Mouse (Mus musculus): ENCODE measurements around the gene Cdca4. TPM values are rescaled to one million over a fixed set of nuclear protein-coding genes. Genes with fewer than 3 reads are reported as not detected.

Gene Cdca4
- polyA plus RNA-seq, 1 experiment from 2014 or later: 189 TPM

- WGBS: 57% methylated on average over 9 of the region's 9 CpGs
- no peak overlapping the region for H3K4me3 ChIP-seq (ENCODE audit: low read depth, low read length)
Measured at GRCm38 (mm10) chr12:112861911-112862321, 32.7 kb upstream of the Cdca4 start.

GRCm38 (mm10) chr12:112860765-112861164 is 31.5 kb upstream of the Cdca4 start:
- no peak overlapping the region for H3K27ac ChIP-seq (replicated peaks; ENCODE audit: low read depth, low read length)
- H3K4me3 ChIP-seq (ENCODE audit: low read depth, low read length): no peak overlapping the region
- no peak overlapping the region; the same call in 1 of the 2 replicates for H3K9ac ChIP-seq (ENCODE audit: low read length)
- no peak for ATAC-seq (ENCODE audit: insufficient number of reproducible peaks, low FRiP score, low TSS enrichment, low read depth)
- no peak overlapping the region for H3K4me2 ChIP-seq (ENCODE audit: low read depth, severe bottlenecking)
- 74% methylated on average over 7 of the region's 7 CpGs for WGBS
- no peaks in the 10 kb centered on the region for H3K4me1 ChIP-seq (ENCODE audit: control insufficient read depth, insufficient read depth, low read length)
- no peaks in the 10 kb centered on the region for H3K27me3 ChIP-seq (ENCODE audit: control insufficient read depth, insufficient read depth, low read length)
- H3K9me3 ChIP-seq (ENCODE audit: control insufficient read depth, low read length): no peaks in the 10 kb centered on the region
- DNase-seq (ENCODE audit: low spot score): no peak
- no peaks in the 10 kb centered on the region for H3K36me3 ChIP-seq (ENCODE audit: control insufficient read depth, insufficient read depth, low read length)

More at GRCm38 (mm10) chr12:112861911-112862321, 32.7 kb upstream of the Cdca4 start:
- Histone ChIP-seq H3K9me3 (ENCODE audit: control insufficient read depth, low read length) (no peaks in the 10 kb centered on the region), H3K27ac (replicated peaks; ENCODE audit: low read depth, low read length) (no peak overlapping the region), H3K4me1 (ENCODE audit: control insufficient read depth, insufficient read depth, low read length) (no peaks in the 10 kb centered on the region), H3K27me3 (ENCODE audit: control insufficient read depth, insufficient read depth, low read length) (no peaks in the 10 kb centered on the region), H3K36me3 (ENCODE audit: control insufficient read depth, insufficient read depth, low read length) (no peaks in the 10 kb centered on the region), H3K4me2 (ENCODE audit: low read depth, severe bottlenecking) (no peak overlapping the region), H3K9ac (ENCODE audit: low read length) (no peak overlapping the region)
- ATAC-seq (ENCODE audit: insufficient number of reproducible peaks, low FRiP score, low TSS enrichment, low read depth) (no peak), DNase-seq (ENCODE audit: low spot score) (no peak)

GRCm38 (mm10) chr12:112859930-112860329 is 30.7 kb upstream of the Cdca4 start:
- Histone ChIP-seq H3K27ac (replicated peaks; ENCODE audit: low read depth, low read length) (no peak overlapping the region), H3K4me1 (ENCODE audit: control insufficient read depth, insufficient read depth, low read length) (no peaks in the 10 kb centered on the region), H3K9ac (ENCODE audit: low read length) (no peak overlapping the region), H3K4me2 (ENCODE audit: low read depth, severe bottlenecking) (no peak overlapping the region), H3K36me3 (ENCODE audit: control insufficient read depth, insufficient read depth, low read length) (no peaks in the 10 kb centered on the region), H3K27me3 (ENCODE audit: control insufficient read depth, insufficient read depth, low read length) (no peaks in the 10 kb centered on the region), H3K4me3 (ENCODE audit: low read depth, low read length) (no peak overlapping the region), H3K9me3 (ENCODE audit: control insufficient read depth, low read length) (no peaks in the 10 kb centered on the region)
- 76% methylated on average over 8 of the region's 8 CpGs for WGBS
- ATAC-seq (ENCODE audit: insufficient number of reproducible peaks, low FRiP score, low TSS enrichment, low read depth) (no peak), DNase-seq (ENCODE audit: low spot score) (no peak)

DNA sequence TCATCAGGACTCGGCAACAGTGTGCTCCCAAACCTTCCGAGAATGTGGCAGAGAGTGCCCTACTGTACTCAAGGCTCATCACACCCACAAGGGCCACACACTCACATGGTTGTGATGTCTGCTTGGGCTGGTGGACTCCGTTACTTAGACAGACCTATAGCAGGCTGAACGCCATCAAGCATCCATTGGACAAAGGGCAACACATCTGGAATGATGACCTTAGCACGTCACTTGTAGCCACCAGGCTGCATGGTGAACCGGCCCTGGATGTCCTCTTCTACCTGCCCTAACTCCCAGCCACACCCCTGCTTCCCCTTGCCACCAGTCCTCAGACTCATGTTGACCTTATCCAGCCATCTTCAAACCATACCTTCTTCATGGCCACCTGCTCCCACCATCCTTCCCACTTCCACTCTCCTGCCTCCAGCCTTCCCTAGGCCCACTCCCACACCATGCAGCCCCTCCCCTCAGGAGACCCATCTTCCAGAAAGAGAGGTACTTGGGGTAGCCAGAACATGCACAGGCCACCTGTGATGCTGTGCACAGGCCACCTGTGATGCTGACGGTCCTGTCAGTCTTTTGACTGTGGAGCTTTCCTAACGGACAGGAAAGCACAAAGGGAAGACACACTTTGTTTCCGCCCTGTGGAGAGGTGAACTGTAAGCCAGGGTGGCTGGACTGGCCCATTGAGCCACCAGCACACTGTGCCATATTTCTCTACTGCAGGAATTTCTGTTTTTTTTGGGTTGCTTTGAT is 29.5 kb upstream of the Cdca4 start:
- H3K9ac ChIP-seq (ENCODE audit: low read length): no peak overlapping the region
- DNase-seq (ENCODE audit: low spot score) (no peak), ATAC-seq (ENCODE audit: insufficient number of reproducible peaks, low FRiP score, low TSS enrichment, low read depth) (no peak)
- no peaks in the 10 kb centered on the region for H3K36me3 ChIP-seq (ENCODE audit: control insufficient read depth, insufficient read depth, low read length)
- H3K4me2 ChIP-seq (ENCODE audit: low read depth, severe bottlenecking): no peak overlapping the region
- no peak overlapping the region for H3K27ac ChIP-seq (replicated peaks; ENCODE audit: low read depth, low read length)
- 89% methylated on average over 9 of the region's 9 CpGs for WGBS
- H3K27me3 ChIP-seq (ENCODE audit: control insufficient read depth, insufficient read depth, low read length): no peaks in the 10 kb centered on the region
- H3K4me1 ChIP-seq (ENCODE audit: control insufficient read depth, insufficient read depth, low read length): no peaks in the 10 kb centered on the region
- H3K4me3 ChIP-seq (ENCODE audit: low read depth, low read length): no peak overlapping the region
- H3K9me3 ChIP-seq (ENCODE audit: control insufficient read depth, low read length): no peaks in the 10 kb centered on the region

- no peak for ATAC-seq (ENCODE audit: insufficient number of reproducible peaks, low FRiP score, low TSS enrichment, low read depth)
- no peaks in the 10 kb centered on the region for H3K27me3 ChIP-seq (ENCODE audit: control insufficient read depth, insufficient read depth, low read length)
- no peak for DNase-seq (ENCODE audit: low spot score)
- no peaks in the 10 kb centered on the region for H3K4me1 ChIP-seq (ENCODE audit: control insufficient read depth, insufficient read depth, low read length)
- no peaks in the 10 kb centered on the region for H3K36me3 ChIP-seq (ENCODE audit: control insufficient read depth, insufficient read depth, low read length)
- no peak overlapping the region for H3K9ac ChIP-seq (ENCODE audit: low read length)
- H3K27ac ChIP-seq (replicated peaks; ENCODE audit: low read depth, low read length): no peak overlapping the region
- H3K9me3 ChIP-seq (ENCODE audit: control insufficient read depth, low read length): no peaks in the 10 kb centered on the region
- H3K4me3 ChIP-seq (ENCODE audit: low read depth, low read length): no peak overlapping the region
- 70% methylated on average over 9 of the region's 9 CpGs for WGBS
- no peak overlapping the region for H3K4me2 ChIP-seq (ENCODE audit: low read depth, severe bottlenecking)
Measured at GRCm38 (mm10) chr12:112857021-112857925, 28.1 kb upstream of the Cdca4 start.

DNA sequence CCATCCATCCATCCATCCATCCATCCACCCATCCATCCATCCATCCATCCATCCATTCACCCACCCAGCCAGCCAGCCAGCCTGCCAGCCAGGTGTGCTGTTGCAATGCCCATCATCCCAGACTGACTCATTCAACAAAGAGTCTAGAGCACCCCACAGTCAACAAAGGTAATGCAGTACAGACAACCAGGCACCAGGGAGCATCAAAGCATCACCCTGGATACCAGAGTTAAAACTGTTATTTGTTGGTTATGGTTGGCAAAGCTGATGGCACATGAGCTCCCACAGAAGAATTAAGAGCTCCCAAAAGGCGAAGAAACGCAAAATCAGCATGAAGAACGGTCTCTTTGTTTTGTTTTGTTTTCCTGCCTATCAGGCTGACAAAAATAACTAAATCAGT is 27.1 kb upstream of the Cdca4 start:
- DNase-seq (ENCODE audit: low spot score): no peak
- no peaks in the 10 kb centered on the region for H3K36me3 ChIP-seq (ENCODE audit: control insufficient read depth, insufficient read depth, low read length)
- H3K4me1 ChIP-seq (ENCODE audit: control insufficient read depth, insufficient read depth, low read length): no peaks in the 10 kb centered on the region
- ATAC-seq (ENCODE audit: insufficient number of reproducible peaks, low FRiP score, low TSS enrichment, low read depth): no peak
- H3K27ac ChIP-seq (replicated peaks; ENCODE audit: low read depth, low read length): no peak overlapping the region
- no peak overlapping the region for H3K9ac ChIP-seq (ENCODE audit: low read length)
- H3K4me3 ChIP-seq (ENCODE audit: low read depth, low read length): no peak overlapping the region
- 88% methylated on average over 3 of the region's 3 CpGs for WGBS
- no peaks in the 10 kb centered on the region for H3K27me3 ChIP-seq (ENCODE audit: control insufficient read depth, insufficient read depth, low read length)
- no peaks in the 10 kb centered on the region for H3K9me3 ChIP-seq (ENCODE audit: control insufficient read depth, low read length)
- no peak overlapping the region for H3K4me2 ChIP-seq (ENCODE audit: low read depth, severe bottlenecking)

- no peaks in the 10 kb centered on the region for H3K9me3 ChIP-seq (ENCODE audit: control insufficient read depth, low read length)
- ATAC-seq (ENCODE audit: insufficient number of reproducible peaks, low FRiP score, low TSS enrichment, low read depth) (no peak), DNase-seq (ENCODE audit: low spot score) (no peak)
- no peak overlapping the region for H3K27ac ChIP-seq (replicated peaks; ENCODE audit: low read depth, low read length)
- WGBS: 70% methylated on average over 7 of the region's 7 CpGs
- no peak overlapping the region for H3K4me2 ChIP-seq (ENCODE audit: low read depth, severe bottlenecking)
- no peaks in the 10 kb centered on the region for H3K4me1 ChIP-seq (ENCODE audit: control insufficient read depth, insufficient read depth, low read length)
- no peak overlapping the region for H3K9ac ChIP-seq (ENCODE audit: low read length)
- H3K4me3 ChIP-seq (ENCODE audit: low read depth, low read length): no peak overlapping the region
- no peaks in the 10 kb centered on the region for H3K36me3 ChIP-seq (ENCODE audit: control insufficient read depth, insufficient read depth, low read length)
- no peaks in the 10 kb centered on the region for H3K27me3 ChIP-seq (ENCODE audit: control insufficient read depth, insufficient read depth, low read length)
Measured at GRCm38 (mm10) chr12:112854610-112855333, 25.5 kb upstream of the Cdca4 start.

DNA sequence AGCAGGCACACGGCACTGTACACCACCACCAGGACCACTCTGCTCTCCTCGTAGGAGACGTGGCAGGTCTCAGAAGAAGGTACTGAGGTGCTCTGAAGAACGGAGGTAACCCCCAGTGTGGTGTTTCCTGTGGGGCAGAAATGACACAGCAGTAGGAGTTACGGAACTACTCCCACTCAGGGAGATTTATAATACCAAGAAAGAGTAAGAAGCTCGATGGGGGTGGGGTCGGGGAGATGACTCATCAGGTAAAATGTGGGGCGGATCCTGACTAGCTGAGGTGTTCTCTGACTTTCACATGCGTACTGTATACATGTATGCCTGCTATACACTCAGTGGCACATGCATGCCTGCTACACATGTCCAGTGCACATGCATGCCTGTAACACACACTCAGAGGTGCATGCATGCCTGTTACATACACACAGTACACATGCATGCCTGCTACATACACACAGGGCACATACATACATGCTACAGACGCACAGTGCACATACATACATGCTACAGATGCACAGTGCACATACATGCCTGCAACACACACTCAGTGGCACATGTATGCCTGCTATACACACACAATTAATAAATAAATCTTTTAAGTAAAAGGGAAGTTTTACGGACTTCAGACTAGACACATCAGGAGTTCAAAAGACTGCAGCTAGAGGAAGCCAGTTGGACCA is 24.0 kb upstream of the Cdca4 start:
- no peaks in the 10 kb centered on the region for H3K9me3 ChIP-seq (ENCODE audit: control insufficient read depth, low read length)
- no peaks in the 10 kb centered on the region for H3K36me3 ChIP-seq (ENCODE audit: control insufficient read depth, insufficient read depth, low read length)
- H3K4me1 ChIP-seq (ENCODE audit: control insufficient read depth, insufficient read depth, low read length): no peaks in the 10 kb centered on the region
- no peak overlapping the region for H3K9ac ChIP-seq (ENCODE audit: low read length)
- no peak overlapping the region for H3K4me3 ChIP-seq (ENCODE audit: low read depth, low read length)
- H3K4me2 ChIP-seq (ENCODE audit: low read depth, severe bottlenecking): no peak overlapping the region
- H3K27ac ChIP-seq (replicated peaks; ENCODE audit: low read depth, low read length): no peak overlapping the region
- H3K27me3 ChIP-seq (ENCODE audit: control insufficient read depth, insufficient read depth, low read length): no peaks in the 10 kb centered on the region
- ATAC-seq (ENCODE audit: insufficient number of reproducible peaks, low FRiP score, low TSS enrichment, low read depth) (no peak), DNase-seq (ENCODE audit: low spot score) (no peak)
- 78% methylated on average over 11 of the region's 11 CpGs for WGBS

Measured in limb, embryonic 11.5 days (tissue).